Mouse (Mus musculus): ENCODE data around the gene 4930513O06Rik.

4930513O06Rik gene

DNA sequence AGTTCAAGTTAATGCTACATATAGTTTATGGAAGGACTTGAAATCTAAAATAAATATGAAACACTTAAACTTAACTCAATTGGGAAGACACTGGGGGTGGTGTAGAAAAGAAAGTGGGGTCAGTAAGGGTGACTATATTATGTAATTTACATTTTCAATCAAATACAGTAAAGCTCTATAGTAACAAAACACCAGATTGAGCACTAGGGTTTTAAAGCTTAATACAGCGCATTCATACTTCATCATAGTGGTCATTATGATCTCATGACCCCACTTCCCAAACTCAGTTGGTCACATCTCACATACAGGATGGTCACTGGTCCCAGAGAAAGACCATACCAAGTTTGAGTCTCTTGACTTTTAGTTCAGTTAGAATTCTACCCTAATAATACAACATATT, at the start of gene 4930513O06Rik:
Gene 4930513O06Rik, plus strand, starts transcription at position 301 of the 400 bp plus-strand sequence.
- Histone ChIP-seq H3K4me1 (replicated peaks; ENCODE audit: low read depth, low read length) (no peaks in the 10 kb centered on the region), H3K36me3 (ENCODE audit: insufficient read depth, low read length) (no peaks in the 10 kb centered on the region), H3K9me3 (ENCODE audit: low read length) (no peaks in the 10 kb centered on the region), H3K27me3 (ENCODE audit: insufficient read depth, low read length) (no peaks in the 10 kb centered on the region), H3K4me3 (replicated peaks; ENCODE audit: low read length) (no peak within 1 kb of the TSS)
- TF ChIP-seq NANOG (IDR thresholded peaks at IDR 0.05; ENCODE audit: borderline replicate concordance, low read length) = no peak
- no peak for TF ChIP-seq CTCF (conservative IDR thresholded peaks at IDR 0.05; ENCODE audit: low read length)
- no peak for TF ChIP-seq POU5F1 (IDR thresholded peaks at IDR 0.05; ENCODE audit: borderline replicate concordance, low read length)

DNA sequence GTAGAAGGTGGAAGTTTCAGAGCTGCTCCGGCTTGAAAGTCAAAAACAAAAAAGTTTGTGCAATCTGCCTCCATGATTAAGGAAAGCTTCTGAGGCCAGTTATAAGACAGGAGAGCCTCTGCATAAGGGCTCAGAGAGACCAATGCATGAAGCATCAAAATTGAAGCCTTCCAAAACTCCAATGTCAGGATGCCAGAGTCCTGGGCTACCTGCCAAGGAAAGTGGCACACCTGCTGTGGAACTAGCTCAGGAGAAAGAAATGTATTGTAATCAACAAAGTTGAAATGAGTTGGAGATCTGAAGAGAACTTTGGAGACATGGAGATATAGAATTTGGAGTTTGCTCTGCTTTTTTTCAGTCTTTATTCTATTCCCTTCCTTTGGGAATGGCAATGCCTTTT, 48.4 kb upstream of the 4930513O06Rik start:
- no peak for TF ChIP-seq NANOG (IDR thresholded peaks at IDR 0.05; ENCODE audit: borderline replicate concordance, low read length)
- no peak for TF ChIP-seq POU5F1 (IDR thresholded peaks at IDR 0.05; ENCODE audit: borderline replicate concordance, low read length)
- no peak for TF ChIP-seq CTCF (conservative IDR thresholded peaks at IDR 0.05; ENCODE audit: low read length)
- H3K36me3 ChIP-seq (ENCODE audit: insufficient read depth, low read length) = no peaks in the 10 kb centered on the region
- no peaks in the 10 kb centered on the region for H3K4me1 ChIP-seq (replicated peaks; ENCODE audit: low read depth, low read length)
- no peak overlapping the region for H3K4me3 ChIP-seq (replicated peaks; ENCODE audit: low read length)
- no peaks in the 10 kb centered on the region for H3K27me3 ChIP-seq (ENCODE audit: insufficient read depth, low read length)
- H3K9me3 ChIP-seq (ENCODE audit: low read length) = no peaks in the 10 kb centered on the region

DNA sequence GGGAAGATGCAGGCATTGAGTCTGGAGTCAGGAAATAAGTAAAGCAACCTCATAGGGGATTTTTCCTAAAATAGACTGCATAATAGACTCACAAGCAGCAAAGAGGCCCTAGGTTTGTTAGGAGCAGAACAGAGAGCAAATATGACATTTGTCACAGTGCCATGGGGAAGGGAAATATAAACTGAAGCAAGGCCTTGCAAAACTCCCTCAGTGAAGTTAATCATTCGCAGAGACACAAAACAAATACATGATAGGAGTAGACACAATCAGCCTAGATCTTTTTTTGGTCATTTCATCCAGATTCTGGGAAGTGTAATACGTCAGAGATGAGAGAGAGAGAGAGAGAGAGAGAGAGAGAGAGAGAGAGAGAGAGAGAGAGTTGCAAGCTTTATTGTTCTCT, 46.7 kb upstream of the 4930513O06Rik start:
- Histone ChIP-seq H3K9me3 (ENCODE audit: low read length) (no peaks in the 10 kb centered on the region), H3K27me3 (ENCODE audit: insufficient read depth, low read length) (no peaks in the 10 kb centered on the region), H3K4me1 (replicated peaks; ENCODE audit: low read depth, low read length) (no peaks in the 10 kb centered on the region), H3K36me3 (ENCODE audit: insufficient read depth, low read length) (no peaks in the 10 kb centered on the region), H3K4me3 (replicated peaks; ENCODE audit: low read length) (no peak overlapping the region)
- TF ChIP-seq CTCF (conservative IDR thresholded peaks at IDR 0.05; ENCODE audit: low read length) (no peak), POU5F1 (IDR thresholded peaks at IDR 0.05; ENCODE audit: borderline replicate concordance, low read length) (no peak), NANOG (IDR thresholded peaks at IDR 0.05; ENCODE audit: borderline replicate concordance, low read length) (no peak)

DNA sequence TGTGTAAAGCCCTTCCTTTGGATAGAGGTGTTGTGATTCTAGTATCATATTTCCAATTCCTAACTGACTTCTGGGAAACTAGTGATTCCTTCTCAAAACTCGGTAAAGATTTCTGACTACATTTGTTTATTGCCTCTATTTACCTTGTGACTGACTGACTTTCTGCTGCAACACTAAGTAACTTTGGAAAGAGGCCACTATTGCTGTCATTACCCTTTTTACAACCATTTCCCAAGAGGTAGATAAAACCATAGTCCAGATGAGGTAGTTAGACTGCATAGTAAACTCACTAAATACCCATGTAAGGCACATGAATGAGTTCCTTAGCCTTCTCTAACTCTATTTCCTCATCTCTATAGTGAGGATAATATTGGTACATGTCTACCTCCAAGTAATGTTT, 44.9 kb upstream of the 4930513O06Rik start:
- Histone ChIP-seq H3K27me3 (ENCODE audit: insufficient read depth, low read length) (no peaks in the 10 kb centered on the region), H3K9me3 (ENCODE audit: low read length) (no peaks in the 10 kb centered on the region), H3K4me1 (replicated peaks; ENCODE audit: low read depth, low read length) (no peaks in the 10 kb centered on the region), H3K4me3 (replicated peaks; ENCODE audit: low read length) (no peak overlapping the region), H3K36me3 (ENCODE audit: insufficient read depth, low read length) (no peaks in the 10 kb centered on the region)
- TF ChIP-seq CTCF (conservative IDR thresholded peaks at IDR 0.05; ENCODE audit: low read length) (no peak), NANOG (IDR thresholded peaks at IDR 0.05; ENCODE audit: borderline replicate concordance, low read length) (no peak)

DNA sequence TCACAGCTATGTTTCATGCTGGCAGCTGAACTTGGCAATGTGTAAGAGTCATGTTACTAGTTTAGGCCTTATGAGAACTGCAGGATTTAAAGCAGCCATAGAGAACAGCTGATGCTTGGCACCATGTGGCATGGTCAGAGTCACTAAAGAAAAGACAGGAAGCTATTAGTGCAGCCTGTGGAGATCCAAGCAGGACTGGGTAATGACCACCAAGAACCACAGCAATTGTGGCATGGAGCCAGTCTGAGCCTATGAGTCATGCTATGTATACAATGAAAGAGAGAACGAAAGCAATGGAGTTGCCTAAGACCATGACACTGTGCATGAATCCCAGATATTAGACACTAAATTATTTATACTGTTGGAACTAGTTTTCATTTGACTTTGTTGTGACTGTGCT, 34.1 kb upstream of the 4930513O06Rik start:
- Histone ChIP-seq H3K27me3 (ENCODE audit: insufficient read depth, low read length) (no peaks in the 10 kb centered on the region), H3K9me3 (ENCODE audit: low read length) (no peaks in the 10 kb centered on the region), H3K36me3 (ENCODE audit: insufficient read depth, low read length) (no peaks in the 10 kb centered on the region), H3K4me1 (replicated peaks; ENCODE audit: low read depth, low read length) (no peaks in the 10 kb centered on the region), H3K4me3 (replicated peaks; ENCODE audit: low read length) (no peak overlapping the region)
- TF ChIP-seq POU5F1 (IDR thresholded peaks at IDR 0.05; ENCODE audit: borderline replicate concordance, low read length) = no peak
- TF ChIP-seq NANOG (IDR thresholded peaks at IDR 0.05; ENCODE audit: borderline replicate concordance, low read length) = no peak
- TF ChIP-seq CTCF (conservative IDR thresholded peaks at IDR 0.05; ENCODE audit: low read length) = no peak

DNA sequence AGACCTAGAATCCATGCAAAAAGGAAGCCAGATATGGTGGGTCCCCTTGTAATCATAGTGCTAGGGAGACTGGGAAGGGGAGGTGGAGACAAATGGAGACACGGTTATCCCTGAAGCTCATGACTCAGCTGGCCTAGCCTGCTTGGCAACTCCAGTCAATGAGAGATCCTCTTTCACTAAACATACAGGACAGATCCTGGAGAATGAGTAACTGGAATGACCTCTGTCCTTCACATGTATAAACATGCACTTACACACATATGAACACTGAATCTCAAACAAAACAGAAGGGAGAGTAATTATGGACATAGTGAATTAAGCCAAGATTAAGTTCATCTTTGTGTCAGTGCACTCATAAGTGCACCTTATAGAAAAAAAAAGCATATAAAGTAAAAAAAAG, 32.9 kb upstream of the 4930513O06Rik start:
- Histone ChIP-seq H3K4me1 (replicated peaks; ENCODE audit: low read depth, low read length) (no peaks in the 10 kb centered on the region), H3K4me3 (replicated peaks; ENCODE audit: low read length) (no peak overlapping the region), H3K27me3 (ENCODE audit: insufficient read depth, low read length) (no peaks in the 10 kb centered on the region), H3K36me3 (ENCODE audit: insufficient read depth, low read length) (no peaks in the 10 kb centered on the region), H3K9me3 (ENCODE audit: low read length) (no peaks in the 10 kb centered on the region)
- TF ChIP-seq CTCF (conservative IDR thresholded peaks at IDR 0.05; ENCODE audit: low read length) = no peak

DNA sequence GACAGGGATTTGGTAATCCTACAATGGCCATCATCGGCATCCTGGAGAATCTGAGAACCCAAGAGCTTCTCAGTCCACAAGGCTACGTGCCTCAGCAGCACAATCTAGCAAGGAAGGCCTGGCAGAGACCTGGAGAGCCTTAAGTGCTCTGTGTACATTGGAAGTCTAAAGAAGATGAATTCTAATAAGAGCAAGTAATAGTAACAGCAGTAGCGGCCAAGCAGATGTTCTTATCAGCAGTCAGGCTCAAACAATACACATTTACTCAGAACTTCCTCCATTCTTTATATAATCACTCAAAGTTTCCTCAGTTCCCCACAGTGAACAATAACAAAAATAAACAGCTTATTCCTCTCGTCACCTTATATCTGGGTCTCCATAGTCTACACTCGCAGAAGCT, 22.0 kb upstream of the 4930513O06Rik start:
- Histone ChIP-seq H3K4me1 (replicated peaks; ENCODE audit: low read depth, low read length) (no peaks in the 10 kb centered on the region), H3K4me3 (replicated peaks; ENCODE audit: low read length) (no peak overlapping the region), H3K36me3 (ENCODE audit: insufficient read depth, low read length) (no peaks in the 10 kb centered on the region), H3K9me3 (ENCODE audit: low read length) (no peaks in the 10 kb centered on the region), H3K27me3 (ENCODE audit: insufficient read depth, low read length) (no peaks in the 10 kb centered on the region)
- no peak for TF ChIP-seq POU5F1 (IDR thresholded peaks at IDR 0.05; ENCODE audit: borderline replicate concordance, low read length)
- no peak for TF ChIP-seq CTCF (conservative IDR thresholded peaks at IDR 0.05; ENCODE audit: low read length)
- no peak for TF ChIP-seq NANOG (IDR thresholded peaks at IDR 0.05; ENCODE audit: borderline replicate concordance, low read length)

DNA sequence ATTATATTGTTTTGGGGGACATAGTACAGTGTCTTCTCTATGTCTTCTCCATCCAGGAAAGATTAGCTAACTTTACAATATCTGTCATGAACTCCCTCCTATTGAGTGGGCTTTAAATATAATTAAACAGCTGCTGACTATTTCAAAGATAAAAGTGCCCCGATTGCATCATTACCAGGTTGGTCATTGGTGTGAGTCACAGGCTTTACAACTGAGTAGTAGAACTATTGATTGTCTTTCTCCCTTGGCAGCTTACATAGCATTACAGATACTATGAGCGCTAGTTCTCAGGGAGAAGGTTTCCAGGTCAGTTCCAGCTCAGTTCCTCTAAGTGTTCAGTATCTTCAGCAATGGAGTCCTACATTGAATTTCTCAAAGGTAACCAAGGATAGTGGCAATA, 7.5 kb upstream of the 4930513O06Rik start:
- H3K4me3 ChIP-seq (replicated peaks; ENCODE audit: low read length) = no peak overlapping the region
- no peaks in the 10 kb centered on the region for H3K9me3 ChIP-seq (ENCODE audit: low read length)
- H3K27me3 ChIP-seq (ENCODE audit: insufficient read depth, low read length) = no peaks in the 10 kb centered on the region
- no peak for TF ChIP-seq NANOG (IDR thresholded peaks at IDR 0.05; ENCODE audit: borderline replicate concordance, low read length)
- no peak for TF ChIP-seq POU5F1 (IDR thresholded peaks at IDR 0.05; ENCODE audit: borderline replicate concordance, low read length)
- no peak for TF ChIP-seq CTCF (conservative IDR thresholded peaks at IDR 0.05; ENCODE audit: low read length)
- no peaks in the 10 kb centered on the region for H3K4me1 ChIP-seq (replicated peaks; ENCODE audit: low read depth, low read length)
- no peaks in the 10 kb centered on the region for H3K36me3 ChIP-seq (ENCODE audit: insufficient read depth, low read length)

DNA sequence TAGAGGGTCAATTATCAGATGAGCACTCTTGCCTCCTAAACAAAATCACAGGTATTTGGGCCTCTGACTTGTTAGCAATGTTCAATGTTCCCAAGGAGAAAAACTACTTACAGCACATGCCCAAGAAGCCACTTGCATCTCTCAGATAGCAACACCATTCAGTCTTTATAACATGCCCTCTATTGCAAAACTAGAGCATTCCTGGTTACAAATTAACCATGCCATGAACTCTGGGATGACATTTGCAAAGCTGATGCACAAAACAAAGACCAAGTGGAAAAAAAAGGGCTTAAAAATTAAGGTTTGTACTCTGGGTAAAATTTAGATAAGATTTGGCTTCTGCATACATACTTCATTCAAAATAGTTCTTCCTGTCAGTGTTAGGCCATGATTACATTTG, 966 bp upstream of the 4930513O06Rik start, which contains the start of gene Serpina7:
Gene Serpina7, minus strand, starts transcription at position 160 of the 400 bp plus-strand sequence.
- no peaks in the 10 kb centered on the region for H3K4me1 ChIP-seq (replicated peaks; ENCODE audit: low read depth, low read length)
- H3K27me3 ChIP-seq (ENCODE audit: insufficient read depth, low read length) = no peaks in the 10 kb centered on the region
- no peaks in the 10 kb centered on the region for H3K36me3 ChIP-seq (ENCODE audit: insufficient read depth, low read length)
- no peak within 1 kb of the TSS for H3K4me3 ChIP-seq (replicated peaks; ENCODE audit: low read length)
- TF ChIP-seq NANOG (IDR thresholded peaks at IDR 0.05; ENCODE audit: borderline replicate concordance, low read length) = no peak
- TF ChIP-seq CTCF (conservative IDR thresholded peaks at IDR 0.05; ENCODE audit: low read length) = no peak
- TF ChIP-seq POU5F1 (IDR thresholded peaks at IDR 0.05; ENCODE audit: borderline replicate concordance, low read length) = no peak
- H3K9me3 ChIP-seq (ENCODE audit: low read length) = no peaks in the 10 kb centered on the region
